Mouse (Mus musculus) forebrain, embryonic 14.5 days (tissue): Measurements from ENCODE around the gene Pcgf3. TPM values are rescaled to one million over a fixed set of nuclear protein-coding genes. Genes with fewer than 3 reads are reported as not detected.

Experiments used
- polyA plus RNA-seq: library from polyadenylated mRNA; unstranded; fragments of >200 nt; fragmentation: Nextera tagmentation; extraction: Ambion mirVana; gene quantifications from 2 replicates; pipeline ENCODE4 v1.2.1, GENCODE M21; 2014

The Pcgf3 gene
- polyA plus RNA-seq, 1 experiment from 2014 or later: 27.7 TPM

Other genes starting within 250 kb of the Pcgf3 start
- gene Dr1, start 192.3 kb upstream of the Pcgf3 start, polyA plus RNA-seq: 45.4 and 54.1 TPM in 2 replicates
- 2.3 and 2.5 TPM in 2 replicates for gene Pigg, start 148.6 kb upstream of the Pcgf3 start, polyA plus RNA-seq
- 0.75 and 1.1 TPM in 2 replicates for gene Gm42517, start 93.3 kb upstream of the Pcgf3 start, polyA plus RNA-seq
- gene Pde6b, start 72.8 kb upstream of the Pcgf3 start, polyA plus RNA-seq: 0.17 TPM in 1 of 2 replicates, not detected in the other
- 374 and 426 TPM in 2 replicates for gene Atp5k, start 26.8 kb upstream of the Pcgf3 start, polyA plus RNA-seq
- gene Mfsd7a, start 12.3 kb upstream of the Pcgf3 start, polyA plus RNA-seq: 0.06 and 0.09 TPM in 2 replicates
- gene Cplx1, start 88.8 kb downstream of the Pcgf3 start, polyA plus RNA-seq: 65.1 and 90.1 TPM in 2 replicates
- 45.5 and 50.6 TPM in 2 replicates for gene Gak, start 168.5 kb downstream of the Pcgf3 start, polyA plus RNA-seq
- 29.4 and 32.3 TPM in 2 replicates for gene Tmem175, start 168.5 kb downstream of the Pcgf3 start, polyA plus RNA-seq
- gene Idua, start 199.1 kb downstream of the Pcgf3 start, polyA plus RNA-seq: 5.7 and 7.0 TPM in 2 replicates
- 9.1 and 15.6 TPM in 2 replicates for gene Dgkq, start 208.4 kb downstream of the Pcgf3 start, polyA plus RNA-seq
- gene Slc26a1, start 214.3 kb downstream of the Pcgf3 start, polyA plus RNA-seq: 2.1 and 2.2 TPM in 2 replicates
- 4.3 and 4.7 TPM in 2 replicates for gene Fgfrl1, start 231.2 kb downstream of the Pcgf3 start, polyA plus RNA-seq